Mouse (Mus musculus) intestine, embryonic 16.5 days (tissue): Measurements from ENCODE around the gene Pde4d. TPM values are rescaled to one million over a fixed set of nuclear protein-coding genes. Genes with fewer than 3 reads are reported as not detected.

ENCODE experiments used
- ATAC-seq: fragments of 200-750 bp; cut with Nextera tagmentation; 2 replicates; pipeline ENCODE4 v1.8.0; 2017; ENCODE audit warnings: moderate TSS enrichment, moderate library complexity
- H3K27ac ChIP-seq: fragments of 300-500 bp; sonication (generic); 2 replicates; pipeline ENCODE4 v1.5.1; 2014; ENCODE audit warnings: mild to moderate bottlenecking, low read length
- H3K27me3 ChIP-seq: fragments of 300-500 bp; sonication (generic); replicated peaks from 2 replicates; pipeline ENCODE4 v1.6.1; 2014; ENCODE audit warnings: low read length, control low read depth, mixed read lengths; ENCODE audit not compliant: control insufficient read depth, insufficient read depth
- H3K36me3 ChIP-seq: fragments of 300-500 bp; sonication (generic); 2 replicates; pipeline ENCODE4 v1.6.1; 2014; ENCODE audit warnings: low read length, control low read depth; ENCODE audit not compliant: control insufficient read depth, insufficient read depth
- H3K4me1 ChIP-seq: fragments of 300-500 bp; sonication (generic); 2 replicates; pipeline ENCODE4 v1.6.1; 2014; ENCODE audit warnings: low read length, control low read depth, mixed read lengths; ENCODE audit not compliant: control insufficient read depth, insufficient read depth
- H3K4me2 ChIP-seq: fragments of 300-500 bp; sonication (generic); 2 replicates; pipeline ENCODE4 v1.6.1; 2014; ENCODE audit warnings: low read depth, low read length, control low read depth
- H3K4me3 ChIP-seq: fragments of 300-500 bp; sonication (generic); 2 replicates; pipeline ENCODE4 v1.5.1; 2014; ENCODE audit warnings: mild to moderate bottlenecking, low read length
- H3K9ac ChIP-seq: fragments of 300-500 bp; sonication (generic); 2 replicates; pipeline ENCODE4 v1.6.1; 2014; ENCODE audit warnings: low read depth, low read length
- H3K9me3 ChIP-seq: fragments of 300-500 bp; sonication (generic); 2 replicates; pipeline ENCODE4 v1.6.1; 2016; ENCODE audit warnings: low read length, control low read depth; ENCODE audit not compliant: control insufficient read depth
- WGBS: fragments of 180-500 bp; shearing (Covaris S2); extraction: QIAGEN DNeasy Blood & Tissue Kit; methylation state at CpG from one replicate; pipeline ENCODE4 v1.1.7; 2014; 5-methylcytosine and 5-hydroxymethylcytosine counted together
- polyA plus RNA-seq: library from polyadenylated mRNA; unstranded; fragments of >200 nt; fragmentation: Nextera tagmentation; extraction: Ambion mirVana; gene quantifications from 2 replicates; pipeline ENCODE4 v1.2.1, GENCODE M21; 2015

The Pde4d gene
- polyA plus RNA-seq, 1 experiment from 2014 or later, result 25.3 TPM

DNA sequence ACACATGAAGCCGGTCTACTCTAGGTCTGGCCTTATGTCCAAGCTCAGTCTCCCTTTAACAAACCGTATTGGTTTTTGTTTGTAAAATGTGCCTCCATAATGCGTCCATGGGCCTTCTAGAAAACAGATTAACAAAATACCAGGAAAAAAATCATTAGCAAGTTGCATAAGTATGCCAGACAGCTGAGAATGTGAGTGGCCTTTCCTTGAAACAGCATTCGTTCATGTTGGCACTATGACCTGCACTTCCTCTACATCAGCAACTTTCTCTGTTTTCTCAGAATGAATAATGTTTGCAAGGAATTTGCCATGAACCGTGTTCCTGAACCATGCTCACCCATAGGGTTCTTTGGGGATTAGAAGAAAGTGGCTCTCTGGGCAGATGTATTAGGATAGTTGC lies 998.4 kb downstream of the Pde4d start:
- Histone ChIP-seq H3K9ac (no peak overlapping the region), H3K27me3 (no peaks in the 10 kb centered on the region), H3K4me3 (no peak overlapping the region), H3K9me3 (no peaks in the 10 kb centered on the region), H3K36me3 (no peaks in the 10 kb centered on the region), H3K4me1 (no peaks in the 10 kb centered on the region), H3K27ac (no peak overlapping the region), H3K4me2 (no peak overlapping the region)
- 84% methylated on average over 5 of the region's 5 CpGs for WGBS
- no peak for ATAC-seq

- Histone ChIP-seq H3K4me2 (no peak overlapping the region), H3K9ac (no peak overlapping the region), H3K9me3 (no peaks in the 10 kb centered on the region), H3K27ac (no peak overlapping the region), H3K4me1 (no peaks in the 10 kb centered on the region), H3K36me3 (no peaks in the 10 kb centered on the region), H3K27me3 (no peaks in the 10 kb centered on the region), H3K4me3 (no peak overlapping the region)
- ATAC-seq, result no peak
Measured at GRCm38 (mm10) chr13:109474344-109474743, 1024.6 kb downstream of the Pde4d start.

DNA sequence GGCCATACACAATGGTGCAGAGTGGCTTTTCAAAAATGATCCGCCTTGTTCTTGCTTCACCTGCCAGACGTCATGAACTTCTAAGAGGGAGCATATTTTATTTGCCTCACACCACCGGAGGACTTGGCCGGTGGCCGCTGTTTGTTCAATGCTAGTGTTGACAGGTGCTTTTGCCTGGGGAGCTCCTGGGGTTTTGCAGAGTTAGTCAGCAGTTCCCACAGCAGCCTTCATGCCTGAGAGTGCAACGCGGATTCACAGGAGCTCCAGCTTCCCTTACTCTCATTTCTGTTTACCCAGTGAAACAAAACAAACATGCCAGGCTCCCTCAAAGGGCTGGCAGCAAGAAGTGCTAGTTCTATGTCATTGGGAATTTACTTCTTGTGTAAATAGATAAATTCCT lies 1031.7 kb downstream of the Pde4d start:
- H3K36me3 ChIP-seq, result no peaks in the 10 kb centered on the region
- ATAC-seq, result peak; percentile 75
- 44% methylated on average over 7 of the region's 7 CpGs for WGBS

DNA sequence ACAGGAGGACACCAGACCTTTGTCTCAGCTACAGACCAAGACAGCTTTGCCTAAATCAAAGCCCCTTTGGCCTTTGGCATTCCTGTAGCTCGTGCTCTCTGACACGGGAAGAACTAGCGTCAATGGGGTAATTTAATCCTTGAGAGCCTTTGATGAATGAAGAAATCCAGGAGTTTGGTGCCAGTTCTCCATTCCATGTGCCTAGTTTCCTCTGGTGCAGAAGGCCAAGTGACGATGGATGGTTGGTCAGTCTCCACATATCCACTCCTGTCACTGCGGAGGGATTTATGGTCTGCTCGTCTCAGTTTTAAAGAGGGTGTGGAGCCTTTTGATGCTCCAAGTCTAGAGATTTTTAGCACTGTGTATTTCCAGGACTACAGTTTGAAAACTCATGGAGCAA lies 1036.4 kb downstream of the Pde4d start:
- Histone ChIP-seq H3K36me3 (no peaks in the 10 kb centered on the region), H3K27ac (no peak overlapping the region), H3K4me3 (no peak overlapping the region), H3K27me3 (0 out of 2 replicates have a peak, but pooled peaks cover 3% of the 10 kb centered on the region), H3K9me3 (no peaks in the 10 kb centered on the region), H3K9ac (no peak overlapping the region), H3K4me2 (no peak overlapping the region), H3K4me1 (peaks cover 5% of the 10 kb centered on the region; the same call in 1 of the 2 replicates)
- 69% methylated on average over 6 of the region's 6 CpGs for WGBS
- ATAC-seq, result no peak

More for the DNA sequence above, 1031.7 kb downstream of the Pde4d start:
- Histone ChIP-seq H3K9me3 (no peaks in the 10 kb centered on the region), H3K4me3 (no peak overlapping the region), H3K4me2 (no peak overlapping the region), H3K27ac (no peak overlapping the region), H3K27me3 (0 out of 2 replicates have a peak, but pooled peaks cover 3% of the 10 kb centered on the region), H3K9ac (no peak overlapping the region), H3K4me1 (no peaks in the 10 kb centered on the region)

GRCm38 (mm10) chr13:109487378-109487777 lies 1037.6 kb downstream of the Pde4d start:
- no peaks in the 10 kb centered on the region for H3K36me3 ChIP-seq
- no peak for ATAC-seq
- 49% methylated on average over 2 of the region's 2 CpGs for WGBS
- 0 out of 2 replicates have a peak, but pooled peaks cover 3% of the 10 kb centered on the region for H3K27me3 ChIP-seq
- H3K4me1 ChIP-seq, result peaks cover 5% of the 10 kb centered on the region; the same call in 1 of the 2 replicates
- no peak overlapping the region for H3K9ac ChIP-seq
- no peak overlapping the region for H3K27ac ChIP-seq
- no peaks in the 10 kb centered on the region for H3K9me3 ChIP-seq
- H3K4me3 ChIP-seq, result no peak overlapping the region
- no peak overlapping the region for H3K4me2 ChIP-seq

DNA sequence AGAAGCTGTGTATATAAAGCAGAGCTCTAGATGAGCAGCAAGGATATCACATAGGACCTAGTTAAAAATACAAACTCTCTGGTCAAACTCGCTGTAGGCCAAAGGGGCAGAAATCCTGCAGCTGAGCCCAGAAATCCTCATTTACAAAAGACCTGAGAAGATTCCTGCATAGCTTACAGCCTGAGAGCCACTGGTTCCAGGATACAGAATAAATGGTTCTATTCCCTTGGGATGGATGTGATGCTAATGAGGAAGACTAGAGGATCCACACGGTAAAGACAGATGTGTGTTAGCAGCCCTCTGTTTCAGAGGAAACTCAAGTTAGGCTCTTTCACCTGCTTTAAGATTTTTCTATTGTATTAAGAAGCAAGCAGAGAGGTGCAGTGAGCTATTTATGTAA lies 1041.1 kb downstream of the Pde4d start:
- Histone ChIP-seq H3K9me3 (no peaks in the 10 kb centered on the region), H3K9ac (no peak overlapping the region), H3K36me3 (no peaks in the 10 kb centered on the region), H3K4me1 (peaks cover 5% of the 10 kb centered on the region; the same call in 1 of the 2 replicates), H3K27ac (no peak overlapping the region), H3K4me3 (no peak overlapping the region), H3K27me3 (0 out of 2 replicates have a peak, but pooled peaks cover 3% of the 10 kb centered on the region), H3K4me2 (no peak overlapping the region)
- no peak for ATAC-seq
- 58% methylated on average over 2 of the region's 2 CpGs for WGBS

DNA sequence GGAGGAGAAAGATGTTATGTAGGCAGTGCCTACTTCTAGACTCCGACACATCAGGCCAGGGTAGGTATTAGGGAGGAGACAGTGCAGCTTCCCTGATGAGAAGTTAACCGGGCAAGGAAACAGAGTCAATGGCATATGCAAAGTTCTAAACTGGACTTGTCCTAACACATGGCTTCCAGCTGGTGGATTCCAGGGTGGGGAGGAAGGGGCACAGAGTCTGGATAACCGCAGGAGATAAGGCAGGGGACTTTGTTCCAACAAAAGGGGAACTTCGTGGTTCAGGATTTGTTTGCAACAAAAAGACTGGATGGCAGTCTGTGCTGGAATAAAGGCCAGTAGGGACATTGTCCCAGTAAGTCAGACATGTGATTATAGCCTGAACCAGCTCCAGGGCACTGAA lies 1042.1 kb downstream of the Pde4d start:
- no peak overlapping the region for H3K4me2 ChIP-seq
- H3K27ac ChIP-seq, result no peak overlapping the region
- no peak overlapping the region for H3K9ac ChIP-seq
- ATAC-seq, result no peak
- H3K9me3 ChIP-seq, result no peaks in the 10 kb centered on the region
- no peaks in the 10 kb centered on the region for H3K27me3 ChIP-seq
- H3K36me3 ChIP-seq, result no peaks in the 10 kb centered on the region
- H3K4me1 ChIP-seq, result peaks cover 5% of the 10 kb centered on the region; the same call in 1 of the 2 replicates
- WGBS, result 54% methylated on average over 4 of the region's 4 CpGs
- no peak overlapping the region for H3K4me3 ChIP-seq

DNA sequence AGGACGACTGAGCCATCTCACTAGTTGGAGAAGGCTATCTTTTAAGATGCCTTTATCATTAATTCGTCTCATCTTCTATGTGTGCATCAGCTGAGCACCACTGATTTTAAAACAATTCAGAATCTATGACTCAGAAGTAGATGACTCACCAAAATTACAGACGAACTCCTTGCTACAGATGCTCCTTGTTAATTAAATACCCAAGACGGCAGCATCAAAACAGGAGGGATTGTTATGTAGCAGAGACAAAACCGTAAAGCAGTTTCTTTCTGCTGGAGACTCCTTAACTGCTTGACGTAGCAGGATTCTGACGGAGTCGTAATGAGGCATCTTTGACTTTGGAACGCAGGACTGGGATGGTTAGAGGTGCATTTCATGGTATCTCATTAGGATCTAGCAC lies 1050.6 kb downstream of the Pde4d start:
- whole genome bisulfite sequencing, result 82% methylated on average over 9 of the region's 9 CpGs
- no peak for ATAC-seq

GRCm38 (mm10) chr13:109502796-109503195 lies 1053.0 kb downstream of the Pde4d start:
- Histone ChIP-seq H3K27me3 (no peaks in the 10 kb centered on the region), H3K4me2 (no peak overlapping the region), H3K9ac (no peak overlapping the region), H3K9me3 (no peaks in the 10 kb centered on the region), H3K4me3 (no peak overlapping the region), H3K4me1 (no peaks in the 10 kb centered on the region), H3K27ac (no peak overlapping the region), H3K36me3 (no peaks in the 10 kb centered on the region)
- 55% methylated on average over 7 of the region's 7 CpGs for WGBS
- ATAC-seq, result peak; percentile 99

More for the DNA sequence above, 1050.6 kb downstream of the Pde4d start:
- Histone ChIP-seq H3K9me3 (no peaks in the 10 kb centered on the region), H3K27ac (no peak overlapping the region), H3K4me3 (no peak overlapping the region), H3K4me1 (no peaks in the 10 kb centered on the region), H3K4me2 (no peak overlapping the region), H3K27me3 (no peaks in the 10 kb centered on the region), H3K9ac (no peak overlapping the region), H3K36me3 (no peaks in the 10 kb centered on the region)

GRCm38 (mm10) chr13:109506754-109507153 lies 1057.0 kb downstream of the Pde4d start:
- no peak overlapping the region for H3K27ac ChIP-seq
- ATAC-seq, result no peak
- 49% methylated on average over 7 of the region's 7 CpGs for WGBS
- H3K4me3 ChIP-seq, result no peak overlapping the region
- H3K27me3 ChIP-seq, result no peaks in the 10 kb centered on the region
- no peaks in the 10 kb centered on the region for H3K9me3 ChIP-seq
- H3K36me3 ChIP-seq, result no peaks in the 10 kb centered on the region
- no peaks in the 10 kb centered on the region for H3K4me1 ChIP-seq
- no peak overlapping the region for H3K4me2 ChIP-seq
- no peak overlapping the region for H3K9ac ChIP-seq
